Mouse (Mus musculus): ENCODE data around the gene Zfp972. TPM values are rescaled to one million over a fixed set of nuclear protein-coding genes. Genes with fewer than 3 reads are reported as not detected.
A peak's percentile ranks its signal among the peaks of the same experiment; 100 is the strongest.
"Not testable (repeated sequence)": the region's sequence is repeated elsewhere in the genome, so short reads cannot be mapped to it uniquely, and the experiment has no call there.

The Zfp972 gene
- polyA plus RNA-seq (2015; fragmentation: Nextera tagmentation; extraction: Ambion mirVana): 1.2 TPM in 1 of 2 replicates, not detected in the other

DNA sequence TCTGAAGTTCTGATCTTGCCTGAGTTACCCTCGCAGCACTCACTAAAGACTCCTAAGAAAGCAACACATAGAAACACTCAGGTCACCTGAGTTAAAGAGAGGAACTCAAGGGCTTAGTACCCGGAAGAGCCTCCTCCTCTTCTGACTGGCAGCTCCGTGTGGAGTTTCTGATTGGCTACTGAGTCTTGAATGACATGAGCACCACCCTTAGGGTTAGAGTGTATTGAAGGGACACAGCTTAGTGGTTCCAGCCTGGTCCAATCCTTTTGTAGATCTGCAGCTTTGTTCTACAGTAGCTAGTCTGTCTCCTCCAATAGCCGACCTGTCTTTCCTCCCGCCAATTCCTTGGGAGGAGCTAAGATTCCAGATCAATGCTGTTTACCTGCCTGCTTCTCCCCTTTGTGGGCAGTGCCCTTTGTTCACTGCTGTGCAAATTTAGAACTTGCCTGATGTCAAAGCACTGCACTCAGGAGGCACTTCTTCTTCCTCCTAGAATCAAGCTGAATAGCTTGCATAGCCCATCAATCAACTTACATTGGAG is at the start of gene Zfp972:
TSS of gene Zfp972 (minus strand) at position 51 of the 541 bp plus-strand sequence.
- H3K9me3 ChIP-seq (replicated peaks; ENCODE audit: low read length); ATAC-seq (replicated peaks; ENCODE audit: low FRiP score, low read depth); H3K9ac ChIP-seq (ENCODE audit: low read depth, low read length); H3K27ac ChIP-seq; H3K36me3 ChIP-seq (ENCODE audit: insufficient read depth, low read length); DNase-seq (ENCODE audit: low spot score); H3K4me3 ChIP-seq (replicated peaks; ENCODE audit: low read depth, low read length); H3K4me1 ChIP-seq (replicated peaks; ENCODE audit: insufficient read depth, low read length); H3K27me3 ChIP-seq (ENCODE audit: insufficient read depth, low read length); H3K4me2 ChIP-seq (ENCODE audit: low read length): not testable (repeated sequence)
- WGBS: 66% methylated on average over 4 of the region's 5 CpGs

DNA sequence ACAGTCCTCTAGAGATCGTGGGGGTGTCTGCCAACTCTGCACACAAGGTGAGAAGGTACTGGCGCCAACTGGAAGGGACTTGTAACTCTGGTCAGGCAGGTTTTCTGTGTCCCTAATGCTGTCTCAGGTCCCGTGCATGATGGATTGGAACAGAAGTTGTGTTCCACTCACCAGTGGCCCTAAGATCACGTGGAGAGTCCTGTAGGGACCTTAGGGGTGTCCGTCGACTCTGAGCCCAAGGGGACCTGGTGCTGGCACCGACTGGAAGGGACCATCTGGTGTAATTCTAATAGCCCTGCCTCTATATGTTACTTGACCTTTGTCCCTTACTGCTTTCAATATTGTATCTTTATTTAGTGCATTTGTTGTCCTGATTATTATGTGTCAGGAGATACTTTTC is 49.4 kb upstream of the Zfp972 start:
- not testable (repeated sequence) for H3K4me3 ChIP-seq (replicated peaks; ENCODE audit: low read depth, low read length); H3K9me3 ChIP-seq (replicated peaks; ENCODE audit: low read length); DNase-seq (ENCODE audit: low spot score); H3K9ac ChIP-seq (ENCODE audit: low read depth, low read length); H3K36me3 ChIP-seq (ENCODE audit: insufficient read depth, low read length); H3K27ac ChIP-seq; H3K4me1 ChIP-seq (replicated peaks; ENCODE audit: insufficient read depth, low read length); H3K27me3 ChIP-seq (ENCODE audit: insufficient read depth, low read length); ATAC-seq (replicated peaks; ENCODE audit: low FRiP score, low read depth); H3K4me2 ChIP-seq (ENCODE audit: low read length)
- WGBS: 71% methylated on average over 7 of the region's 7 CpGs

DNA sequence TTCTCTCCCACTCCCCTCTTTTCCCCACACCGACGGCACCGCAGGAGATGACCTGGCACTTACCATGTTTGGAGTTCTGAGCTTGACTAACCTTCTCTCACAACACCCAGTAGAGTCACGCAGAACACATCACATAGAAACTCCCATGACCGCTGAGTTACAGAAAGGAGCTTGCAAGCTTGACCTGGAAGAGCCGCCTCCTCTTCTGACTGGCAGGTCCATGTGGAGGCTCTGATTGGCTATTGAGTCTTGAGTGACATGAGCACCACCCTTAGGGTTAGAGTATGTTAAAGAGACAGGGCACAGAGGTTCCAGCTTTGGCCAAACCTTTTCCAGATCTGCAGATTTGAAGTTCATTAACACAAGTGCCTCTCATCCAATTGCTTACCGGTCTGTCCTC is 31.7 kb upstream of the Zfp972 start, which contains the start of gene Gm14326:
TSS of gene Gm14326 (minus strand) at position 153 of the 400 bp plus-strand sequence.
- H3K27me3 ChIP-seq (ENCODE audit: insufficient read depth, low read length); ATAC-seq (replicated peaks; ENCODE audit: low FRiP score, low read depth); H3K4me1 ChIP-seq (replicated peaks; ENCODE audit: insufficient read depth, low read length); H3K27ac ChIP-seq; H3K9me3 ChIP-seq (replicated peaks; ENCODE audit: low read length); H3K36me3 ChIP-seq (ENCODE audit: insufficient read depth, low read length); H3K9ac ChIP-seq (ENCODE audit: low read depth, low read length): not testable (repeated sequence)
- H3K4me3 ChIP-seq (replicated peaks; ENCODE audit: low read depth, low read length): peak within 1 kb of the TSS; percentile 38
- DNase-seq (ENCODE audit: low spot score): peak; percentile 30
- peak within 1 kb of the TSS; percentile 44 for H3K4me2 ChIP-seq (ENCODE audit: low read length)
- WGBS: 0% methylated on average over 4 of the region's 7 CpGs

DNA sequence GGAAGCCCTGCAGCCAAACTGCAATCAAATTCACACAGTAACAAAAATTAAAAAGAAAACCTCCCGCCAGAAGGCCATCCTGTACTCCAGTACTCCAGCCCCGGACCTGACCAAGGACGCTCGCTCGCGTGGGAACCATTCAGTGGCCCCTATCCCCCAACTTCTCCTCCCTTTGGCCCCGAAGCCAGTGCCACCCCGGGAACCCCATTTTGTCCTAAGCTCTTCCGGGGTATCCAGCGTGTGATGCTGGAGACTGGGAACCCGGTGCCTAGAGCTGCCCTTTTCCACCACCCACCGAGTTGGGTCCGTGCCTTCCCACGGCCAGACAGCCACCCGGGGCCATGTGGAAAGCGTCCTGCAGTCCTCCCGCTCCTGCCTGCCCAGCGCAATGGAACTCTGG is 31.3 kb upstream of the Zfp972 start:
- not testable (repeated sequence) for H3K9ac ChIP-seq (ENCODE audit: low read depth, low read length); H3K9me3 ChIP-seq (replicated peaks; ENCODE audit: low read length); H3K4me1 ChIP-seq (replicated peaks; ENCODE audit: insufficient read depth, low read length); ATAC-seq (replicated peaks; ENCODE audit: low FRiP score, low read depth); H3K36me3 ChIP-seq (ENCODE audit: insufficient read depth, low read length); H3K27ac ChIP-seq; DNase-seq (ENCODE audit: low spot score); H3K27me3 ChIP-seq (ENCODE audit: insufficient read depth, low read length)
- under 1% methylated on average over 17 of the region's 18 CpGs for WGBS
- H3K4me2 ChIP-seq (ENCODE audit: low read length): peak overlapping the region; percentile 44
- peak overlapping the region; percentile 38 for H3K4me3 ChIP-seq (replicated peaks; ENCODE audit: low read depth, low read length)

DNA sequence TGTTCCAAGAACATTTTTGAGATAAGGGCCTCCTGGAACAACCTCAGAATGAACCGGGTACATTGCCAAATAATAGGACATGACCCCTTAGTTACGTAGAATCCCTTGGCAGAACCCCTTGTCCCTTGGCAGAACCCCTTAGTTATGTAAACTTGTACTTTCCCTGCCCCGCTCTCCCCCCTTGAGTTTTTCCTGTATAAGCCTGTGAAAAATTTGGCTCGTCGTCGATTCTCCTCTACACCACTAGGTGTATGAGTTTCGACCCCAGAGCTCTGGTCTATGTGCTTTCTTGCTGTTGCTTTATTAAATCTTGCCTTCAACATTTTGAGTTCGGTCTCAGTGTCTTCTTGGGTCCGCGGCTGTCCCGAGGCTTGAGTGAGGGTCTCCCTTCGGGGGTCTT is 22.1 kb downstream of the Zfp972 start:
- H3K36me3 ChIP-seq (ENCODE audit: insufficient read depth, low read length); H3K27me3 ChIP-seq (ENCODE audit: insufficient read depth, low read length); H3K9ac ChIP-seq (ENCODE audit: low read depth, low read length); DNase-seq (ENCODE audit: low spot score); H3K4me3 ChIP-seq (replicated peaks; ENCODE audit: low read depth, low read length); H3K9me3 ChIP-seq (replicated peaks; ENCODE audit: low read length); H3K4me2 ChIP-seq (ENCODE audit: low read length); H3K4me1 ChIP-seq (replicated peaks; ENCODE audit: insufficient read depth, low read length); ATAC-seq (replicated peaks; ENCODE audit: low FRiP score, low read depth); H3K27ac ChIP-seq: not testable (repeated sequence)
- 93% methylated on average over 3 of the region's 12 CpGs for WGBS

DNA sequence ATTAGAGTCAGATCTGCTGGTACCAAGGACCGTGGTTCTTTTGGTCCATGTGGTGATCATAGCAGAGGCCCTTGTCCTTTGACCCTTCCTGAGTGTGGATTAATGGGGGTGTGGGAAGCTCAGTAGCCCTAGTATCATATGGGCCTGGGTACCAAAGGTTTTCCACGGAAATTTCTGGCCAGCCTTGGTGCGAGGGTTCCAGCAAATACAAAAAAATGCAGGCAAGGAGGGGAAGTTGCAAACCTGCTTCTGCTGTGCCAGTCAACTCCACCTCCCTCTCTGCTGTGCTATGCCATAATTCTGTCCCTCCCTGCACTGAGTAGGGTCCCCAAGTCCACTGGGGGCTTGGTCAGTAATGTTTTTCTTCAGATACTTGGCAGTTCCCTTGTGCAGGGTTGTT is 27.2 kb downstream of the Zfp972 start:
- not testable (repeated sequence) for H3K27ac ChIP-seq; H3K9me3 ChIP-seq (replicated peaks; ENCODE audit: low read length); DNase-seq (ENCODE audit: low spot score); ATAC-seq (replicated peaks; ENCODE audit: low FRiP score, low read depth); H3K9ac ChIP-seq (ENCODE audit: low read depth, low read length); H3K36me3 ChIP-seq (ENCODE audit: insufficient read depth, low read length); H3K4me2 ChIP-seq (ENCODE audit: low read length); H3K4me1 ChIP-seq (replicated peaks; ENCODE audit: insufficient read depth, low read length); H3K4me3 ChIP-seq (replicated peaks; ENCODE audit: low read depth, low read length); H3K27me3 ChIP-seq (ENCODE audit: insufficient read depth, low read length)
- WGBS: 58% methylated on average over 2 of the region's 3 CpGs

DNA sequence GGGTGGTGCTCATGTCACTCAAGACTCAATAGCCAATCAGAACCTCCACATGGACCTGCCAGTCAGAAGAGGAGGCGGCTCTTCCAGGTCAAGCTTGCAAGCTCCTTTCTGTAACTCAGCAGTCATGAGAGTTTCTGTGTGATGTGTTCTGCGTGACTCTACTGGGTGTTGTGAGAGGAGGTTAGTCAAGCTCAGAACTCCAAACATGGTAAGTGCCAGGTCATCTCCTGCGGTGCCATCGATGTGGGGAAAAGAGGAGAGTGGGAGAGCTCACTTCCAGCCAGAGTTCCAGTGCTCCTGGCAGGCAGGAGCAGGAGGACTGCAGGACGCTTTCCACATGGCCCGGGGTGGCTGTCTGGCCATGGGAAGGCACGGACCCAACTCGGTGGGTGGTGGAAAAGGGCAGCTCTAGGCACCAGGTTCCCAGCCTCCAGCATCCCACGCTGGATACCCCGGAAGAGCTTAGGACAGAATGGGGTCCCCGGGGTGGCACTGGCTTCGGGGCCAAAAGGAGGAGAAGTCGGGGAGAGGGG is 28.3 kb downstream of the Zfp972 start, which contains the start of gene Gm14327:
TSS of gene Gm14327 (plus strand) at position 51 of the 533 bp plus-strand sequence.
- not testable (repeated sequence) for DNase-seq (ENCODE audit: low spot score); H3K4me2 ChIP-seq (ENCODE audit: low read length); ATAC-seq (replicated peaks; ENCODE audit: low FRiP score, low read depth); H3K4me1 ChIP-seq (replicated peaks; ENCODE audit: insufficient read depth, low read length); H3K4me3 ChIP-seq (replicated peaks; ENCODE audit: low read depth, low read length); H3K9ac ChIP-seq (ENCODE audit: low read depth, low read length); H3K36me3 ChIP-seq (ENCODE audit: insufficient read depth, low read length); H3K9me3 ChIP-seq (replicated peaks; ENCODE audit: low read length); H3K27ac ChIP-seq; H3K27me3 ChIP-seq (ENCODE audit: insufficient read depth, low read length)
- 41% methylated on average over 7 of the region's 13 CpGs for WGBS

DNA sequence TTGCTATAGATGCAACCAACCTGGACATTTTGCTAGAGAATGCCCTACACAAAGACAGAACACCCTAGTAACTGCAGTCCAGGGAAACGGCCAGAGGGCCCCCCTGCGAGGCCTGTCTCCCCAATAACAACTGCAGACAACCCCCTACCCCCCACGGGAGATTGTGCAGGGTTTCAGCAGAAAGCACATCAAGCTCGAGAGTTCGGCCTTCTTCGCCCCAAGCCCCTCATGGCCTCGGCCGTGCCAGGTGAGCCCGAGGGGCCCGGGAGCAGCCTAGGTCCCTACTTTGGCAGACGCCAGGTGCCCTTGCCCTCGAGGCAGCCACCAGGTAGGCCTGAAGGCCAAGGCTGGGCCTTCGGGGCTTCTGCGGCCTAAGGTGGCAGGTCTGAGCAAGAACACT is 37.7 kb downstream of the Zfp972 start:
- not testable (repeated sequence) for DNase-seq (ENCODE audit: low spot score); H3K27ac ChIP-seq; ATAC-seq (replicated peaks; ENCODE audit: low FRiP score, low read depth); H3K9ac ChIP-seq (ENCODE audit: low read depth, low read length); H3K9me3 ChIP-seq (replicated peaks; ENCODE audit: low read length); H3K36me3 ChIP-seq (ENCODE audit: insufficient read depth, low read length); H3K4me1 ChIP-seq (replicated peaks; ENCODE audit: insufficient read depth, low read length); H3K27me3 ChIP-seq (ENCODE audit: insufficient read depth, low read length); H3K4me3 ChIP-seq (replicated peaks; ENCODE audit: low read depth, low read length); H3K4me2 ChIP-seq (ENCODE audit: low read length)
- WGBS: 93% methylated on average over 14 of the region's 14 CpGs

DNA sequence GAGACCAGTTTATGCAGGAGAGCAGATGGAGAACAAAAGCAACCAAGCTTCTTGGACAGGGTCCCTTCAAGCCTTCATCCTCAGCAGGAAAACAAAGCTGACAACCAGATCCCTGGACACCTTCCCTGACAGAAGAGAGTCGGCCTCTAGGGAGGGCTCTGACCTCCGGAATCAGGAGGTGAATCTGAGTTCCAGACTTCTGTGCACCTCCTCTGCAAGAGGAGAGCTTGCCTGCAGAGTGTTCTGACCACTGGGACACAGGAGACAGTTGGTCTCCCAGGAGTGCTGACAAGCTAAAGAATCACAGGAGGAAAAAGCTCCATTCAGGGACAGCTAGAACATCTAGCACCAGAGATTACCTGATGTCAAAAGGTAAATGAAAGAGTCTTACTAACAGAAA is 63.2 kb downstream of the Zfp972 start:
- H3K4me1 ChIP-seq (replicated peaks; ENCODE audit: insufficient read depth, low read length); H3K27ac ChIP-seq; H3K9ac ChIP-seq (ENCODE audit: low read depth, low read length); H3K36me3 ChIP-seq (ENCODE audit: insufficient read depth, low read length); H3K4me3 ChIP-seq (replicated peaks; ENCODE audit: low read depth, low read length); H3K4me2 ChIP-seq (ENCODE audit: low read length); DNase-seq (ENCODE audit: low spot score); H3K9me3 ChIP-seq (replicated peaks; ENCODE audit: low read length); ATAC-seq (replicated peaks; ENCODE audit: low FRiP score, low read depth); H3K27me3 ChIP-seq (ENCODE audit: insufficient read depth, low read length): not testable (repeated sequence)
- WGBS: 86% methylated on average over 2 of the region's 2 CpGs
